17 mouse cellular contexts compared by ENCODE assay signal in genomic region chr13:113601831-113602604, GRCm38 (mm10). TPM values are rescaled to one million over a fixed set of nuclear protein-coding genes. Genes with fewer than 3 reads are reported as not detected.
DNase-seq lines count a peak whose midpoint lies in the region; ATAC-seq and TF ChIP-seq lines count a peak whose summit lies in the region.
"Had no signal": no experiment of that assay in that cellular context is flagged by ENCODE, and none has a peak within 500 bp of the region (broad histone marks: within the 10 kb centered on the region; RNA-seq: fewer than 3 reads in every experiment).

No protein-coding gene starts in this region.

- no peak for ATAC-seq in kidney, embryonic 15.5 days (replicated peaks; ENCODE audit: low FRiP score)
- no peak for ATAC-seq in intestine, embryonic 14.5 days (replicated peaks; ENCODE audit: low FRiP score, low TSS enrichment, low read depth)
- ATAC-seq in liver, embryonic 16.5 days (ENCODE audit: low read depth): peak; percentile 46
- no peak for ATAC-seq in forebrain, embryonic 16.5 days
- ATAC-seq in hindbrain, postnatal 0 days: no peak
- ATAC-seq: forebrain, embryonic 13.5 days had no signal

- no peak overlapping the region for H3K9ac ChIP-seq in kidney, embryonic 15.5 days
- H3K9ac ChIP-seq in intestine, embryonic 14.5 days (ENCODE audit: low read length): no peak overlapping the region
- H3K9ac ChIP-seq in liver, embryonic 16.5 days (ENCODE audit: low read depth, low read length): no peak overlapping the region
- no peak overlapping the region for H3K9ac ChIP-seq in forebrain, embryonic 16.5 days (replicated peaks; ENCODE audit: low read depth, low read length)
- no peak overlapping the region for H3K9ac ChIP-seq in hindbrain, postnatal 0 days (replicated peaks; ENCODE audit: low read length)
- H3K9ac ChIP-seq: embryonic facial prominence, embryonic 13.5 days; forebrain, embryonic 13.5 days; heart, embryonic 15.5 days; hindbrain, embryonic 15.5 days; limb, embryonic 13.5 days; neural tube, embryonic 13.5 days had no signal

- H3K4me2 ChIP-seq in kidney, embryonic 15.5 days: no peak overlapping the region
- H3K4me2 ChIP-seq in intestine, embryonic 14.5 days (ENCODE audit: low read length): no peak overlapping the region
- H3K4me2 ChIP-seq in liver, embryonic 16.5 days (ENCODE audit: low read depth, low read length): no peak overlapping the region
- H3K4me2 ChIP-seq in forebrain, embryonic 16.5 days (ENCODE audit: low read length): no peak overlapping the region
- no peak overlapping the region for H3K4me2 ChIP-seq in hindbrain, postnatal 0 days (ENCODE audit: low read depth, low read length)
- H3K4me2 ChIP-seq: embryonic facial prominence, embryonic 13.5 days; forebrain, embryonic 13.5 days; heart, embryonic 15.5 days; hindbrain, embryonic 15.5 days; limb, embryonic 13.5 days; neural tube, embryonic 13.5 days had no signal

- 54% methylated on average over 12 of the region's 12 CpGs for WGBS in kidney, adult 2 months
- 76% methylated on average over 12 of the region's 12 CpGs for WGBS in kidney, embryonic 15.5 days
- WGBS in intestine, embryonic 14.5 days: 88% methylated on average over 12 of the region's 12 CpGs
- 73% methylated on average over 12 of the region's 12 CpGs for WGBS in liver, embryonic 16.5 days (ENCODE audit: insufficient replicate concordance)
- 94% methylated on average over 12 of the region's 12 CpGs for WGBS in forebrain, embryonic 16.5 days
- 97% methylated on average over 12 of the region's 12 CpGs for WGBS in hindbrain, postnatal 0 days

- H3K36me3 ChIP-seq in kidney, adult 2 months (ENCODE audit: control insufficient read depth, insufficient read depth, low read length): no peaks in the 10 kb centered on the region
- H3K36me3 ChIP-seq in kidney, embryonic 15.5 days: peaks cover 10% of the 10 kb centered on the region
- peaks cover 20% of the 10 kb centered on the region for H3K36me3 ChIP-seq in E14TG2a.4 (ENCODE audit: insufficient read depth, low read length)
- H3K36me3 ChIP-seq in intestine, embryonic 14.5 days (ENCODE audit: control insufficient read depth, insufficient read depth, low read length): no peaks in the 10 kb centered on the region
- H3K36me3 ChIP-seq in liver, embryonic 16.5 days (ENCODE audit: control insufficient read depth, insufficient read depth): no peaks in the 10 kb centered on the region
- H3K36me3 ChIP-seq in forebrain, embryonic 16.5 days (ENCODE audit: control insufficient read depth, insufficient read depth): no peaks in the 10 kb centered on the region
- no peaks in the 10 kb centered on the region for H3K36me3 ChIP-seq in hindbrain, postnatal 0 days (ENCODE audit: insufficient read depth, low read length)
- H3K36me3 ChIP-seq: heart, embryonic 15.5 days; hindbrain, embryonic 15.5 days; neural tube, embryonic 13.5 days had no signal

- H3K27ac ChIP-seq in kidney, adult 2 months (ENCODE audit: insufficient read depth, low read depth, low read length): peak overlapping the region; percentile 64
- H3K27ac ChIP-seq in kidney, embryonic 15.5 days: no peak overlapping the region
- H3K27ac ChIP-seq in intestine, embryonic 14.5 days (ENCODE audit: low read depth): peak overlapping the region; percentile 38; the same call in 1 of the 2 replicates
- H3K27ac ChIP-seq in liver, embryonic 16.5 days (ENCODE audit: low read length): peak overlapping the region; percentile 86
- no peak overlapping the region for H3K27ac ChIP-seq in forebrain, embryonic 16.5 days (ENCODE audit: low read length)
- no peak overlapping the region for H3K27ac ChIP-seq in hindbrain, postnatal 0 days
- H3K27ac ChIP-seq: embryonic facial prominence, embryonic 13.5 days; forebrain, embryonic 13.5 days; heart, embryonic 15.5 days; hindbrain, embryonic 15.5 days; limb, embryonic 13.5 days; neural tube, embryonic 13.5 days had no signal

- H3K9me3 ChIP-seq in kidney, embryonic 15.5 days (replicated peaks): no peaks in the 10 kb centered on the region
- peaks cover 4% of the 10 kb centered on the region; the same call in 1 of the 2 replicates for H3K9me3 ChIP-seq in E14TG2a.4 (ENCODE audit: low read length)
- no peaks in the 10 kb centered on the region for H3K9me3 ChIP-seq in intestine, embryonic 14.5 days (ENCODE audit: control insufficient read depth, low read length)
- H3K9me3 ChIP-seq in liver, embryonic 16.5 days (replicated peaks; ENCODE audit: control insufficient read depth, low read length): no peaks in the 10 kb centered on the region
- no peaks in the 10 kb centered on the region for H3K9me3 ChIP-seq in forebrain, embryonic 16.5 days (ENCODE audit: control insufficient read depth, low read length)
- H3K9me3 ChIP-seq in hindbrain, postnatal 0 days (ENCODE audit: low read length): no peaks in the 10 kb centered on the region
- H3K9me3 ChIP-seq: embryonic facial prominence, embryonic 13.5 days; forebrain, embryonic 13.5 days; heart, embryonic 15.5 days; hindbrain, embryonic 15.5 days; limb, embryonic 13.5 days; neural tube, embryonic 13.5 days had no signal

- no peak overlapping the region for H3K4me3 ChIP-seq in kidney, adult 2 months (ENCODE audit: insufficient read depth, low read depth, low read length)
- no peak overlapping the region for H3K4me3 ChIP-seq in kidney, embryonic 15.5 days (replicated peaks)
- H3K4me3 ChIP-seq in E14TG2a.4 (replicated peaks; ENCODE audit: low read length): 0 out of 2 replicates have a peak overlapping the region, but pooled peaks have one; percentile 10
- H3K4me3 ChIP-seq in intestine, embryonic 14.5 days (ENCODE audit: low read depth, low read length): no peak overlapping the region
- no peak overlapping the region for H3K4me3 ChIP-seq in liver, embryonic 16.5 days (ENCODE audit: low read depth, low read length)
- H3K4me3 ChIP-seq in forebrain, embryonic 16.5 days (replicated peaks; ENCODE audit: low read length): no peak overlapping the region
- no peak overlapping the region for H3K4me3 ChIP-seq in hindbrain, postnatal 0 days (ENCODE audit: low read length)
- H3K4me3 ChIP-seq: embryonic facial prominence, embryonic 13.5 days; forebrain, embryonic 13.5 days; heart, embryonic 15.5 days; hindbrain, embryonic 15.5 days; limb, embryonic 13.5 days; neural tube, embryonic 13.5 days had no signal

- no peak for TF ChIP-seq CTCF in kidney, adult 2 months (conservative IDR thresholded peaks at IDR 0.05; ENCODE audit: insufficient read depth, insufficient read length, low read depth, low read length)
- TF ChIP-seq CTCF in E14TG2a.4 (conservative IDR thresholded peaks at IDR 0.05; ENCODE audit: low read length): no peak
- no peak for TF ChIP-seq CTCF in hindbrain, postnatal 0 days (IDR thresholded peaks at IDR 0.05; ENCODE audit: low read depth)

- DNase-seq in kidney, adult 2 months: peak; percentile 81
- no peak for DNase-seq in intestine, embryonic 14.5 days (ENCODE audit: low spot score)
- no peak for DNase-seq in hindbrain, postnatal 0 days (ENCODE audit: low spot score)
- DNase-seq: cerebellum, postnatal 25 days; gastrocnemius, postnatal 14 days; retina, postnatal 1 day; thymus, postnatal 36 days had no signal

- H3K4me1 ChIP-seq in kidney, adult 2 months (ENCODE audit: control insufficient read depth, insufficient read depth, low read length): peaks cover 65% of the 10 kb centered on the region
- H3K4me1 ChIP-seq in kidney, embryonic 15.5 days: peaks cover 87% of the 10 kb centered on the region
- peaks cover 98% of the 10 kb centered on the region for H3K4me1 ChIP-seq in E14TG2a.4 (replicated peaks; ENCODE audit: low read depth, low read length)
- H3K4me1 ChIP-seq in intestine, embryonic 14.5 days (replicated peaks; ENCODE audit: control insufficient read depth, insufficient read depth, low read length): peaks cover 27% of the 10 kb centered on the region
- peaks cover 35% of the 10 kb centered on the region for H3K4me1 ChIP-seq in liver, embryonic 16.5 days (ENCODE audit: control insufficient read depth, low read depth, low read length)
- H3K4me1 ChIP-seq in forebrain, embryonic 16.5 days (replicated peaks; ENCODE audit: control insufficient read depth, insufficient read depth, low read length): peaks cover 11% of the 10 kb centered on the region
- H3K4me1 ChIP-seq in hindbrain, postnatal 0 days (ENCODE audit: insufficient read depth, low read length): peaks cover 4% of the 10 kb centered on the region; the same call in 1 of the 2 replicates

- no peak for TF ChIP-seq POLR2A in kidney, adult 2 months (IDR thresholded peaks at IDR 0.05; ENCODE audit: low read depth, low read length)

- no peaks in the 10 kb centered on the region for H3K27me3 ChIP-seq in kidney, adult 2 months (replicated peaks; ENCODE audit: control insufficient read depth, insufficient read depth, low read length)
- H3K27me3 ChIP-seq in kidney, embryonic 15.5 days: no peaks in the 10 kb centered on the region
- H3K27me3 ChIP-seq in E14TG2a.4 (ENCODE audit: insufficient read depth, low read length): no peaks in the 10 kb centered on the region
- H3K27me3 ChIP-seq in intestine, embryonic 14.5 days (replicated peaks; ENCODE audit: control insufficient read depth, insufficient read depth, low read length): no peaks in the 10 kb centered on the region
- no peaks in the 10 kb centered on the region for H3K27me3 ChIP-seq in liver, embryonic 16.5 days (ENCODE audit: control insufficient read depth, insufficient read depth, low read depth, low read length)
- H3K27me3 ChIP-seq in forebrain, embryonic 16.5 days (replicated peaks; ENCODE audit: control insufficient read depth, insufficient read depth, low read length): no peaks in the 10 kb centered on the region
- no peaks in the 10 kb centered on the region for H3K27me3 ChIP-seq in hindbrain, postnatal 0 days (ENCODE audit: insufficient read depth, low read length)
- H3K27me3 ChIP-seq: embryonic facial prominence, embryonic 13.5 days; forebrain, embryonic 13.5 days; heart, embryonic 15.5 days; hindbrain, embryonic 15.5 days; limb, embryonic 13.5 days; neural tube, embryonic 13.5 days had no signal

RNA-seq across cellular contexts. Expression of gene Snx18, which starts 16.3 kb away (rescaled TPM):
- polyA plus RNA-seq in kidney, adult 2 months (2012; rRNA removed): 22.1 and 22.9 TPM in 2 replicates
- 31.3 and 32.0 TPM in 2 replicates for polyA plus RNA-seq in kidney, embryonic 15.5 days (2015; fragmentation: Nextera tagmentation; extraction: Ambion mirVana)
- 21.3 and 24.0 TPM in 2 replicates for polyA plus RNA-seq in intestine, embryonic 14.5 days (2014; fragmentation: Nextera tagmentation; extraction: Ambion mirVana)
- 4.0 and 4.7 TPM in 2 replicates for polyA plus RNA-seq in liver, embryonic 16.5 days (2015; fragmentation: Nextera tagmentation; extraction: Ambion mirVana)
- 8.4 and 10.9 TPM in 2 replicates for polyA plus RNA-seq in forebrain, embryonic 16.5 days (2015; fragmentation: Nextera tagmentation; extraction: Ambion mirVana)
- 38.2 and 44.4 TPM in 2 replicates for total RNA-seq in hindbrain, postnatal 0 days (2014; rRNA removed)
- 11.1 and 11.5 TPM in 2 replicates for polyA plus RNA-seq in hindbrain, postnatal 0 days (2015; fragmentation: Nextera tagmentation; extraction: Ambion mirVana)

Comparison
In these comparisons a context has a peak if more than half of its experiments do, and no peak if none do; other contexts are left out.
1. H3K27ac ChIP-seq: peak in kidney, adult 2 months (single experiment), intestine, embryonic 14.5 days (single experiment) and liver, embryonic 16.5 days (single experiment); none in kidney, embryonic 15.5 days (single experiment), forebrain, embryonic 16.5 days (single experiment) and hindbrain, postnatal 0 days (single experiment).